Mouse (Mus musculus) heart, postnatal 36 days (tissue): ENCODE data around the gene Sort1. TPM values are rescaled to one million over a fixed set of nuclear protein-coding genes. Genes with fewer than 3 reads are reported as not detected.

Source experiments
- DNase-seq, 2 experiments: peaks; one replicate each; pipeline ENCODE4 v3.0.0; 2021 to 2022
- intact Hi-C: fragments of 180-260 bp; cut with DNase I; formaldehyde crosslinking; loops from one replicate; pipeline ENCODE4 v1.15.1; 2025
- total RNA-seq, 2 experiments: library from RNA; stranded (reverse); gene quantifications; 2 replicates each; pipeline ENCODE4 v1.2.3; 2021

Sort1 gene
- total RNA-seq, 2 experiments from 2014 or later: 18.7 to 20.3 TPM

GRCm38 (mm10) chr3:108372691-108373090 lies 88.8 kb downstream of the Sort1 start:
- DNase-seq: no peak
- intact Hi-C loops: no loop called here

DNA sequence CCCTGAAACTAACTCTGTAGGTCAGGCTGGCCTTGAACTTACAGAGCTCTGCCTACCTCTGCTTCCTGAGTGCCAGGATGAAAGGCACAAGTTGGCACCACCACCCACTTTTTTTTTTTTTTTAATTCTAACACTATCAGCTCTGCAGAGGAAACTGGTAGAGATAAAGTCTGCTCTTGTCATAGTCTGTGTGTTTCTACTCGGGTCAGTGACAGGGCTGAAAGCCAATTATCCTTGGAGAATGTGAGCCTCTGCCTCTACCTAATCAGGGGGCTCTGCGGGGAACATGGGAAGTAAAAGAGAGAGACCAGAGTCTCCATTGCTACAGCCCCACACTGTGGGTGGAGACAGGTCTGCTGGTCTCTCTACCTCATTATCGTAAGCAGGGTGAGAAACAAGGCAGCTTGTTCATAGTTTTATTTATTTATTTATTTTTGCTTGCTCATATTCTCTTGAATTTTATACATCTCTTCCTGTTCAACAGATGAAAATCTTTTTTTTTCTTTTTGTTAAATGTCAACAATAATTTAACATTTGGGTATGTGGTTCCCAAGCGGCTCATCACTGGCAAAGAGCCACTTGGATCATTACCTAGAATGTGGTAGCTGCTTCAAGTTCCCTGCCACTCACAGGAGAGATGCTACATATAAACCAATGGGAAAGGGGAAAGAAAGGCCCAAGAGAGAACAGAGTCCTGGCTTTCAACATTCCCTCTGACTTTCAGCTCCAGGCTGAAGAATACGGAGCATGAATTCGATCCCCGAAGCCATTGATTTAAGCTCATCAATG lies 95.2 kb downstream of the Sort1 start:
- intact Hi-C loops: no loop called here
- no peak for DNase-seq

GRCm38 (mm10) chr3:108380695-108381094 lies 96.8 kb downstream of the Sort1 start:
- intact Hi-C loops: no loop called here
- no peak for DNase-seq

DNA sequence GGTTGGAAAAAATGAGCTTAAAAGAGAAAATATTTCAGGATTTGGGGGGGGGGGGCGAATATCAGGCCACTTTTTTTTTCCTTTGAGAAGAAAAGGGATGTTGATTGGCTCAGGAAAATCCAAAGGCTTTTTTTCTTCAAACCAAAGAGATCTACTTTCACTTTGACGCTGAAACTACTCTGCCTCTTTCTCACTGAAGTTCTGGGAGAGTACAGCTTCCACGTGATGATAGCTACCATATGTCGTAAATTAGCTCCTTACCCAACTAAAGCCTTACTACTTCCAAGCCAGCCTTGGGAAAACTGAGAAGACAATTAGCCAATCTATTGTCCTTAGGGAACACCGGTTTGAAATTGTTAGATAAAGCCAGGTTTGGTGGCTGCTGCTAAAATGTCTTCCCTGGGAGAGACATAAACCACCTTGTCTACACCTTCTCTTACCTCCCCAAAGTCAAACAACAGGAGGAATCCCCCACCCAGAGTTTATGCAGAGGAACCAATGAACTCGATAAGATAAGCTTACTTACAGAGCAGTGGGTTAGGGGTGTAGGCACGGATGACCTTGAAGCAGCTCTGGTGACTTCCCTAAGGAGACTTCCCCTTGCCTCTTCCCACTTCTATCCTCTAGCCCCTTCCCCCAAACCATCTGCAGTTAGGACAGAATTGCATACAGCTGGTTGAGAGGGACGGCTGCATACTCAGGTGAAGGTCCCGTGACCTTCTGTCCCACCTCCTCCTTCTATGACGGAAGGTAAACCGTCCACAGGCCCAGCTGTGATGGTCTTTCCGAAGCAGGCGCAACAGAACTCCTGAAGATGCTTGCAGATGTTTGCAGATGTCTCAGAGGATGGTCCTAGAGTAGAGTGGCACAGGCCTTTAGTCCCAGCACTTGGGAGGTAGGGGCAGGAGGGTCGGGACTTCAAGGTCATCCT lies 98.3 kb downstream of the Sort1 start:
- intact Hi-C loops: no loop called here
- DNase-seq: peak in 1 of 2 experiments; percentile 17

DNA sequence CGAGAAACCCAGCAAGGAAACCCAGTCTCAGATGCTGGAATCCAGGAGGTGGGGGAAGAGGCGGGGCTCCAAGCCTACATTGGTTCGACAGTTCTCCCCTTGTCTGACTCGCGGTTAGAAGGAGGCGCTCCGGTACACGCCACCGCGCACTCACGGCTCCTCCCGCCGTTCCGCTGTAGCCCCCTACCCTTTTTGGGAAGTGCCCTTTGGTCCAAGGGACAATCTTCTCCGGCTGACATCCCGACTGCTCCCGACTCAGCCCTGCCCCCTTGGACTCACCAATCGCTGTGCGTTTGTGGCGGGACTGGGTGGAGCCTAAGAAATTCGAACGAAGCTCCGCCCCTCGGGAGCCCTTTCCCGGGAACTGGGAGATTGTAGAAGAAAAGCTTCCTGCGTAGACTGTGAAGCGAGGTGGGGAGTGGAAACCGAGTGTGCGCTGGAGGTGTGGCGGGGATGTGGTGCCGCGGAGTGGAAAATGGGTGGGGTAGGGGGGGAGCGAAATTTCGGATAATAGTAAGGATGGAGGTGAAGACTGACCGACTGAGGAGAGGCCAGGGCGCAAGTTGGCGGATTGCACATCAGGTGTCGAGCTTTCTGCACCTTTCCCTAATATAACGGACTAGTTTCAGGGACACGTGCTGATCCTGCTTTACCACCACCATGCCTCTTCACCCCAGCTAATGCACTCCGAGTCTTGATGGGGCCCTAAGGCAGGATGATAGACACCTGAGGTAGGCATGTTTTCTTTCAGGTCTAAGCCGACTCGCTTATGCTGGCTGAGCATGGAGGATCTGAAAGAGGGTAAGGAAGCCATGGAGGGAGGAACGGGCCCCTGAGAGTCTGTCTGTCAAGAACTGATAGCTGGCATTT lies 99.8 kb downstream of the Sort1 start, which contains the start of gene Psrc1:
Gene Psrc1 (plus strand): TSS at position 355 of the 870 bp plus-strand sequence.
- DNase-seq: peak; percentile 89 to 90
- intact Hi-C loops: no loop called here

- intact Hi-C loops: no loop called here
- no peak for DNase-seq
Measured at GRCm38 (mm10) chr3:108384425-108384824, 100.5 kb downstream of the Sort1 start.

DNA sequence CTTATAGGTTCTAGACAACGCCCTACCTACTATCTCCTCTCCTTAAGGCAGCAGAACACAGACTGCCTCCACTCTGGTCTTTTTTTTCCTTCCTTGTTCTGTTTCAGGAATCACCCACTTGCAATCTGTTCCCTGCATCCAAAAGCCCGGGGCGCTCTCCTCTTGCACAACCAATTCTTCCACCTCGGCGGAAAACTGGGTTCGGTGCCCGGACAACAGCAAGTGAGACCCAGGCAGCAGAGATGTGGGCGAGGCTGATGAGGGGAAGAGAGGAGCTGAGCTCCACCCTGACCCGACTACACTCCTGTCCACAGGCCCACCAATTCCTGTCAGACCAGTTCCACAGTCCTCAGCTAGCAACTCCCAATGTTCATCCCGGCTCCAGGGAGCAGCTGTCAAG lies 102.3 kb downstream of the Sort1 start:
- no peak for DNase-seq
- intact Hi-C loops: no loop called here

- intact Hi-C loops: loop anchor here (1.0 to 2.0 kb wide), 2 partner anchors 107 to 224 kb away; no protein-coding TSS in a partner anchor
- DNase-seq: peak; percentile 96 to 98
Measured at GRCm38 (mm10) chr3:108389111-108389545, 105.2 kb downstream of the Sort1 start.

- no peak for DNase-seq
- intact Hi-C loops: no loop called here
Measured at GRCm38 (mm10) chr3:108392299-108392698, 108.4 kb downstream of the Sort1 start.

- intact Hi-C loops: no loop called here
Measured at GRCm38 (mm10) chr3:108392793-108393192, 108.9 kb downstream of the Sort1 start.

GRCm38 (mm10) chr3:108398281-108398680 lies 114.4 kb downstream of the Sort1 start:
- DNase-seq: no peak

More at GRCm38 (mm10) chr3:108392793-108393192, 108.9 kb downstream of the Sort1 start:
- DNase-seq: no peak

DNA sequence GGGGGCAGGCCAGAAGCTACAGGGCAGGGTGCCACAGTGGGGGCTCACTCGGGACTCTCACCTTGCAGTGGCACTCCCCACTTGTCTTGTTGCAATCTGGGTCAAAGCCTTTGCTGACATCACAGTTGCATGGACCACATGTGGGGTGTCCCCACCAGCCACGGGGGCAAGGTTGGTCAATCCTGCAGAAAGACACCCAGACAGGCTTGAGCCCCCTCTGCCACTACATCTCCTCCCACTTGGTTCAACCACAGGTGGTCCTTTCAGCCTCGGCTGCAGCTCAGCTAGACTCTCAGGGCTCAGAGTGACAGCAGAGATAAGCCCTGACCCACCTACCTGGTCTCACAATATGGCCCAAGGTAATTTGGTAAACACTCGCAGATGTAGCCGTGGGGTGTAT lies 116.6 kb downstream of the Sort1 start:
- no peak for DNase-seq
- intact Hi-C loops: loop anchor here (5.0 kb wide), 1 partner anchor 372 kb away; no protein-coding TSS in a partner anchor

More at GRCm38 (mm10) chr3:108398281-108398680, 114.4 kb downstream of the Sort1 start:
- intact Hi-C loops: no loop called here

DNA sequence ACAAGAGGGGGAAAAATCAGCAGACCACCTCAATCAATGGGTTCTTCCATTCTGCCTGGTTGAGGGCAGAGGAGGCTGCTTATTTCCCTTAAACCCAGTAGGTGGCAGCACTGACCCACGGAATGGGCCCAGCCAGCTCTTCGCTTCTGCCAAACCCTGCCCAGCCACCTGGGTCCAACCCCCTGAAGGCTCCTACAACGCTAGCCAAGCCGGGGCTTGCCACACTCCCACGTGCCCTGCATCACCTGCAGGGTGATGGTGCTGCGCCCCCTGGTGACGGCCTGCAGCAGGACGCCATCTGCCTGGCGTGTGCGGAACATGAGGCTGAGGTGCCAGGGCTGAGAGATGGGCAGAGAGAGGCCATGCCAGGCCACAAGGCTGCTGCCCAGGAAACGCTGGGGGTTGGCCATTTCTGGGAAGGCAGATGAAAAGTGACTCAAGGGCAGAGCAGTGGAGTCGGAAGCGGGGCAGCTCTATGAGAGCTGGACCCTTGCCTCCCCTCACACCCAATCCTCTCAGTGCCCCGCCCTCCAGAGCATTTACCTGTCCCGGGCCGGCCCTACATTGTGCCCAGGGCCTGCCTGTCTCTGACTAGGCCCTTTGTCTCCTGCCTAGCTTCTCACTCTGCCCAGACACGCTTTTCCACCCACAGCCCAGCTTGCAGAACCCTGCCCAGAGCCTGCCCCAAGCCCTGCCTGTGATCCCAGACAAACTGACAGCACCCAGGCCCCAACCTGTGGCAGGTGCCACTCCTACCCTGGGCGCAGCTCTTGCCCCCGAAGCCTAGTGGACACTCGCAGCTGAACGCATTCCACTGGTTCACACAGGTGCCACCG lies 118.0 kb downstream of the Sort1 start:
- DNase-seq: peak; percentile 79
- intact Hi-C loops: loop anchor here (1.0 to 5.0 kb wide), 2 partner anchors 161 to 370 kb away; no protein-coding TSS in a partner anchor

- no peak for DNase-seq
- intact Hi-C loops: loop anchor here (5.0 kb wide), 1 partner anchor 370 kb away; no protein-coding TSS in a partner anchor
Measured at GRCm38 (mm10) chr3:108402528-108402920, 118.6 kb downstream of the Sort1 start.

DNA sequence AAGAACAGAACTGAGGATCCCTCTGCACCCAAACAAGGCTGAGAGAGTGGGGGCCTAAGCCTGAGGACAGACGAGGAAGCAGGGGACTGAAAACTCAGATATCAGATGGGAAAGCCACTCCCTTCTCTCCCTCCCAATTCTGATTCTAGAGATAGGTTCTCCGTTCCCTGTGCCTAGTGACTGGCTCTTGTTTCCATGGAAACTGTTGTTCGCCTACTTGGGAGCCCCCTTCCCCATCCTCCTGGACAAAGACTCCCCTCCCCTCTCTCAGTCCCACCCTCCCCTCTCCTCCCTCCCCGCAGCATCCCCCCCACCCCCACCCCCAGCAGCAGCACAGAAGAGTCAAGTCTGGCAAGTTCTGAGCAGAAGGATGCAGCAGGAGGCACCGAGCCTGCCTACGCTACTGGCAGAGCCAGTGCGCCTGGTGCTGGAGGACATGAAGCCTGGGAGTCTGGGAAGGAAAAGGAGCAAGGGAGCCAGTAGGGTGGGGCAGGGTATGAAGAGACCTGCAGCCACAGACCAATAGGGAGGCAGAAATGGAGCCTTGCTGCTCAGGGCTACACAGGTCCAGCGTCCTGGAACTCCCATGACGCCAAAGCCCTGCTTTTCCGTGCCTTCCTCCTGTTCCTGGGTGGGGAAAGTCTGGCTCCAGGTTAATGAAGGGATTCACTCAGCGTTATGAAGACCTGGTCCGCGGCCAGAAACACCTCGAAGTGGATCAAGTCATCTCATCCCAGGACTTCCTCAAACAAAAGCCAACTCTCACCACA lies 121.8 kb downstream of the Sort1 start:
- DNase-seq: no peak
- intact Hi-C loops: no loop called here

DNA sequence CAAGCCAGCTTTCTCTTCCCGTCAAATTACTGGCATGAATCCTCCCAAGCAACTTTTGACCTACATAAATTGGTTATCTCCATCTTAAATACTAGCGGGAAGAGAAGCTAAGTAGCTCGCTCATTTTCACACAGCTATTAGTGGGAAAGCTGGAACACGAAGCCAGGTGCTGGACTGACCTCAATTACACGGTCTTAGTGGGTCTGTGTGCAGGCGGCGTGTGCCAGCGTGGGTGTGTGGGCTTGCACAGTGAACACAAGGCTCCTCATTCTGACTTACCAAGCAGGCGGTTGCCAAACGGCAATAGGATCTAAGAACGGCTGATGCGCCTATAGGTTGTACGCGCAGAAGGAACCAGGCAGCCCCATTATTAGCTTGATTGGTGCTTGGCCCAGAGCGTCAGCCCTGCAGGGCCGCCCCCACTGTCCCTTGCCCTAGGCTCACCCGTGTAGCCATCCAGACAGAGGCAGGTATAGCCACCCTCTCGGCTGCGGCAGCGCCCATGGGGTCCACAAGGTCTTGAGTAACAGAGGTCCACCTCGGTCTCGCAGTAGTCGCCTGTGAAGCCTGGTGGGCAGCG lies 122.5 kb downstream of the Sort1 start:
- intact Hi-C loops: no loop called here
- DNase-seq: no peak

GRCm38 (mm10) chr3:108408517-108409008 lies 124.7 kb downstream of the Sort1 start:
- no peak for DNase-seq
- intact Hi-C loops: no loop called here
